Mouse (Mus musculus) embryonic facial prominence, embryonic 10.5 days (tissue): ENCODE measurements around the gene Gstt2. TPM values are rescaled to one million over a fixed set of nuclear protein-coding genes. Genes with fewer than 3 reads are reported as not detected.
A peak's percentile ranks its signal among the peaks of the same experiment; 100 is the strongest.
"Not testable (repeated sequence)": the region's sequence is repeated elsewhere in the genome, so short reads cannot be mapped to it uniquely, and the experiment has no call there.

Source experiments
- DNase-seq: peaks from one replicate; pipeline ENCODE4 v3.0.0-alpha.2; 2017; ENCODE audit warnings: low spot score
- H3K27ac ChIP-seq: fragments of 300-500 bp; sonication (generic); replicated peaks from 2 replicates; pipeline ENCODE4 v1.5.1; 2016; ENCODE audit warnings: mild to moderate bottlenecking
- H3K27me3 ChIP-seq: fragments of 300-500 bp; sonication (generic); replicated peaks from 2 replicates; pipeline ENCODE4 v1.6.1; 2016; ENCODE audit warnings: low read depth, mild to moderate bottlenecking; ENCODE audit not compliant: poor library complexity, severe bottlenecking
- H3K36me3 ChIP-seq: fragments of 300-500 bp; sonication (generic); replicated peaks from 2 replicates; pipeline ENCODE4 v1.6.1; 2016; ENCODE audit warnings: mild to moderate bottlenecking, moderate library complexity
- H3K4me1 ChIP-seq: fragments of 300-500 bp; sonication (generic); 2 replicates; pipeline ENCODE4 v1.6.1; 2016
- H3K4me3 ChIP-seq: fragments of 300-500 bp; sonication (generic); 2 replicates; pipeline ENCODE4 v1.5.1; 2016; ENCODE audit warnings: mild to moderate bottlenecking, moderate library complexity
- H3K9me3 ChIP-seq: fragments of 300-500 bp; sonication (generic); 2 replicates; pipeline ENCODE4 v1.6.1; 2016; ENCODE audit warnings: mild to moderate bottlenecking
- WGBS: fragments of 180-500 bp; shearing (Covaris S2); methylation state at CpG from one replicate; pipeline ENCODE4 v1.1.7; 2016; 5-methylcytosine and 5-hydroxymethylcytosine counted together
- polyA plus RNA-seq: library from polyadenylated mRNA; unstranded; fragments of >200 nt; fragmentation: Nextera tagmentation; extraction: Ambion mirVana; gene quantifications from 2 replicates; pipeline ENCODE4 v1.2.1, GENCODE M21; 2016

Gene Gstt2
- polyA plus RNA-seq, 1 experiment from 2014 or later: 8.5 TPM

DNA sequence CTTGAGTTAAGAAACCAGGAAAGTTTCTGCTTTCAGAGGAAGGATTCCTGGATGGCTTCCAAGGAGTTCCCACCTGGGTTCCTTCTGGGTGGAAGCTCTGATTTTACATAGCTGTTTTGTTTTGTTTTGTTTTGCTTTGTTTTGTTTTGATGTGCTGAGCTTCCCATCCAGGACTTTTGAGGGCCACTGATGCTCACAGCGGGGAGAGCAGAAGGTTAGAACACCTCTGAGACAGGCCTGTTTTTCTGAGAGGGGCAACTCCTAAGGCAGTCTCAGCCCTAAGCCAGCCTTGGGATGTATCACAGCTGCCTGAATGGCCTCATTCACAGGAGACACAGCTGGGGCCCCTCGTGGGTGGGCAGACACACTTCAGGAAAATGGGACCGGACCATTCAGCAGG lies 14.5 kb upstream of the Gstt2 start:
- 0 out of 2 replicates have a peak, but pooled peaks cover 6% of the 10 kb centered on the region for H3K27me3 ChIP-seq
- no peak overlapping the region for H3K4me3 ChIP-seq
- peaks cover 12% of the 10 kb centered on the region for H3K36me3 ChIP-seq
- no peak overlapping the region for H3K27ac ChIP-seq
- WGBS: 39% methylated on average over 3 of the region's 3 CpGs
- no peaks in the 10 kb centered on the region for H3K9me3 ChIP-seq
- peaks cover 20% of the 10 kb centered on the region for H3K4me1 ChIP-seq
- no peak for DNase-seq

DNA sequence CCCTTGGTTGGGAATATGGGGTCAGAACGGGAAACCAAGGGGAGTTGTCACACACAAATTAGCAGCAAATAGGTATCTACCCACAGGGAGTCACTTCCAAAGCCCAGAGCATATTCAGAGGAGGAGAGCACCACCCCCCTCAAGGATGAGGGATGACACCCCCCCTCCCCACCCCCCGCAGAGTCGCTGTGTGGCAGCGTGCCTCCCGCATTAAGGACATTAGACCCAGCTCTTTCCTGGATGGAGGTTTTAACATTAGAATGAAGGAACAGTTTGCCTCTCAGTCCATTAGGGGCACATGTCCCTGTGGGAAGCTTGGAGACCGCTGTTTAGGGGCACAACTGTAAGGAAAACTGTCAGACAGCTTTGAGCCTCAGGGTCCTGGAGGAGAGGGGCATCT lies 13.9 kb upstream of the Gstt2 start:
- no peak for DNase-seq
- Histone ChIP-seq H3K36me3 (peaks cover 6% of the 10 kb centered on the region), H3K4me3 (no peak overlapping the region), H3K27me3 (0 out of 2 replicates have a peak, but pooled peaks cover 6% of the 10 kb centered on the region), H3K27ac (no peak overlapping the region), H3K9me3 (no peaks in the 10 kb centered on the region), H3K4me1 (peaks cover 20% of the 10 kb centered on the region)
- WGBS: 7% methylated on average over 6 of the region's 6 CpGs

DNA sequence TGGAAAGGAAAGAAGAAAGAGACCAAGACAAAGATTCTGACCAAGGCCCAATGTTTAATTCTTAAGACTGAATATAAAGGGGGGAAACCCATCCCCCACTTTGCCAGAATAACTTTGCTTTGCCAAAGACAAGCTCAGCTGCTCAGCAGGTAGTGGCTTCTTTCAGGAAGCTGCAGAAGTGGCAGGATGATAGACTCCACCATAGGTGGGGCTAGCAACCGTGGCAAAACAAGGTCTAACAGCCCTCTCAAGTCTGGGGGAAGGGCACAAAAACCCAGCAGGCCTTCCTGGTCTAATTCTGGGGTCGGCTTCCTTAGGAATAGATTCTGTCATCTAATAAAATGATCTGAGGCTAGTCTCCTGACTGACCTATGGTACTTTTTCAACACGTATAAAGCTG lies 11.2 kb upstream of the Gstt2 start:
- H3K27me3 ChIP-seq: 0 out of 2 replicates have a peak, but pooled peaks cover 6% of the 10 kb centered on the region
- 31% methylated on average over 3 of the region's 3 CpGs for WGBS
- no peak overlapping the region for H3K27ac ChIP-seq
- no peak for DNase-seq
- no peaks in the 10 kb centered on the region for H3K9me3 ChIP-seq
- H3K36me3 ChIP-seq: no peaks in the 10 kb centered on the region
- H3K4me1 ChIP-seq: peaks cover 20% of the 10 kb centered on the region
- no peak overlapping the region for H3K4me3 ChIP-seq

DNA sequence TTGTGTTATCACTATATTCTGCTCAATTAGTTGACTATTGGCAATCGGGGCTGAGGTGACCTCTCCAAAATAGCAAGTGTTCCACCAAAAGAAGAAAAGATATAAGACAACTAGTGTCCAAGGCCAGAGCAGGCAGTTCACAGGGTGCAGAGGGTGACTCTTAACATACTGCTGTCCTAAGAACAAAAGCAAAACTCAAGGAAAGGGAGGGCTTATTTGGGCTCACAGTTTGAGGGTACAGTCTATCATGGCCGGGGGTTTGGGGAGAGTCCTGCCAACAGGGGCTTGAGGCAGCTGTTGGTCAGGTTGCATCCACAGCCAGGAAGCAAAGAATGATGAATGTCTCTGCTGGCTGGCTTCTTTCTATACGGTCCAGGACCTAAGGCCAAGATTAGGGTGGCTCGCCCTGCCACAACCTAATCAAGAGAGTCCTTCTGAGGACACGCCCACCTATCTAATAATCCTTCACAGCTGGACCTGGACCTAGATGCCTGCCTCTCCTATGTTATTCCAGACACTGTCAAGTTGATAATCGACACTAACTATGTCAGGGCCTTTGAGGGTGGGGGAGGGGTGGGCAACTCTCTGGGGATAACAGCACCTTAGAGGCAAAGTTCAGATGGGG lies 8.2 kb upstream of the Gstt2 start:
- 78% methylated on average over 6 of the region's 6 CpGs for WGBS
- H3K9me3 ChIP-seq: no peaks in the 10 kb centered on the region
- H3K27ac ChIP-seq: no peak overlapping the region
- DNase-seq: no peak
- no peak overlapping the region for H3K4me3 ChIP-seq
- H3K27me3 ChIP-seq: no peaks in the 10 kb centered on the region
- H3K36me3 ChIP-seq: no peaks in the 10 kb centered on the region
- peaks cover 8% of the 10 kb centered on the region; the same call in 1 of the 2 replicates for H3K4me1 ChIP-seq

DNA sequence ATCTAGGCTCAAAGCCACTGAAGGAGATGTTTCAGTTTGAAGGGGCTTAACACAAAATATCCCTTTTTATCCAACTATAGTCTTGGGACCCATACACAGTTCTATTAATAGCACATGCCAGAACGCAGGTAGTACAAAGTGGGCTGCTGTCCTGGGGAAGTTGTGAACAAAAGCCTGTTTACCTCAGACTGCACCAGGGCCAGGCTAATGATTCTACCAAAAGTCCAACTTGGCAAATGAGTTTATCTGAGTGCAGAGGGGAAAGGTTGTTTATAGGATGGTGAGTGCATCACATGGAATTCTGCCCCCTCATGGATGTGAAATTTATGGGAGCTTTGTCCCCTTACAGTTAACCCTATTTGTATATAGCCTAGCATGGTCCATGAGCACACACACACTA lies 7.6 kb upstream of the Gstt2 start:
- 84% methylated on average over 1 of the region's 1 CpGs for WGBS
- H3K36me3 ChIP-seq: no peaks in the 10 kb centered on the region
- no peaks in the 10 kb centered on the region for H3K9me3 ChIP-seq
- no peak overlapping the region for H3K4me3 ChIP-seq
- peaks cover 8% of the 10 kb centered on the region; the same call in 1 of the 2 replicates for H3K4me1 ChIP-seq
- no peak for DNase-seq
- no peak overlapping the region for H3K27ac ChIP-seq
- H3K27me3 ChIP-seq: no peaks in the 10 kb centered on the region

DNA sequence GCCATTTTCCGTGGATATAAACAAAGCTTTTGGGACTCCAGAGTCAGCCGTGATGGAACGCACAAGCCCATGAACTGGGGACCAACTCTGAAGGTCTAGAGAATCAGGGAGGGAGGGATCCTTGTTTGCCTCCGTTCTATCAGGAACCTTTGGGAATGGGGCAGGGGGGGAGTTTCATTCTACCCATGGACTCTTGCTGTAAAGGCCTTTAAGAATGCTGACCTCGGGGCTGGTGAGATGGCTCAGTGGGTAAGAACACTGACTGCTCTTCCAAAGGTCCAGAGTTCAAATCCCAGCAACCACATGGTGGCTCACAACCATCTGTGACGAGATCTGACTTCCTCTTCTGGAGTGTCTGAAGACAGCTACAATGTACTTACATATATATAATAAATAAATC lies 6.7 kb upstream of the Gstt2 start:
- not testable (repeated sequence) for H3K9me3 ChIP-seq, H3K4me3 ChIP-seq, DNase-seq, H3K27ac ChIP-seq, H3K36me3 ChIP-seq, H3K27me3 ChIP-seq, H3K4me1 ChIP-seq
- WGBS: 82% methylated on average over 6 of the region's 6 CpGs

DNA sequence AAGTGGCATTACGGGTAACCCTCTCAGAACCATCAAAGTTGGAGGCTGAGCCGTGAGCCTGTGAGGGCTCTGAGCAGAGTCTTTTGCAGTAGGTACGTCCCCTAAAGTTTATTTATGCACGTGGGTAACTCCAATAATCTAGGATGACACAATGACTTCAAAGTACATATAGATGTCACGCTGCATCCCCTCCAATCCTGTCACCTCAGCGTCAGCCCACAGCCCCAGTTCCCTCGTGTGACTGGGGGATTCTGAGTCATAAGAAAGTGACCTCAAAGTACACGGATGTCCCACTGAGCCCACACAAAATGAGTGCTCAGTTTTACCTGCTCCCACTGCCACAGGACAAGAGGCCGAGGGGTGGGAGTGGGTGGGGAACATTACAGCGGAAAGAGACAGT lies 1.9 kb upstream of the Gstt2 start:
- H3K27me3 ChIP-seq: peaks cover 7% of the 10 kb centered on the region
- no peaks in the 10 kb centered on the region for H3K36me3 ChIP-seq
- no peak overlapping the region for H3K4me3 ChIP-seq
- no peak overlapping the region for H3K27ac ChIP-seq
- no peak for DNase-seq
- H3K4me1 ChIP-seq: peaks cover 39% of the 10 kb centered on the region
- WGBS: 88% methylated on average over 10 of the region's 10 CpGs
- H3K9me3 ChIP-seq: no peaks in the 10 kb centered on the region

DNA sequence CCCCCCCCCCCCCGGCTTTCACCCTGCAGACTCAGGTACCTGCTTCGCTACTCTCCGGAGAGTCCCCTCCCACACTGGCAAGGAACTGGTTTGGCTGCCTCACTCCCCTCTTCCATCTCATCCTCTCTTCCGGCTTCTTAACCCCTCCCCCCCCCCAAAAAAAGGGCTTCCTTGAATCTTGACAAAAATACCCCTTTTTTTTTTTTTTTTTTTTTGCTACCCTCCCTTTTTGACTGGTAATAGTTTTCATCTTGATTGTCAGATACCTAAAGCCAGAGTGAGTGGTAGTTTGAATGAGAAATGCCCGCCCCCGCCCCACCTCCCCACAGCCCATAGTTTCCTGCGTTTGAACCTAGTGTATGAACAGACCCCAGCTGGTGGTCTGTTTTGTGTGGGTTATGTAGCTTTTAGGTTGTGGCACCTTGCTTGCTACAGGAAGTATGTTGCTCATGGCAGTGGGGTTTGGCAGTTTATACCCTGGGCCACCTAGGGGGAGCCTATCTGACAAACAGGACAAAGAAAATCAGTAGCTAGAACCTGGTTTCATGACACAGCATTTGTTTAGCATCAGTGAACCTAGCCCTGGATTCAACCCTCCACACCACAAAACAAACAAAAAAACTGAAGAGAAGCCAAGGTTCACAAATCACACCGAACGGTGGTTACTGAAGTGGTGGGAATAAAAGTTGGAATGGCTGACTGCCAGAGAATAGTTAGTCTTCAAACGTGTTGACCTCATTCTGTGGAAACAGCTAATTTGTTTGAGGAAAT lies 1.3 kb downstream of the Gstt2 start:
- H3K9me3 ChIP-seq: no peaks in the 10 kb centered on the region
- H3K4me1 ChIP-seq: peaks cover 49% of the 10 kb centered on the region
- 0 out of 2 replicates have a peak overlapping the region, but pooled peaks have one; percentile 66 for H3K27ac ChIP-seq
- H3K4me3 ChIP-seq: peak overlapping the region; percentile 58
- peaks cover 29% of the 10 kb centered on the region for H3K27me3 ChIP-seq
- DNase-seq: no peak
- 20% methylated on average over 10 of the region's 10 CpGs for WGBS
- no peaks in the 10 kb centered on the region for H3K36me3 ChIP-seq

DNA sequence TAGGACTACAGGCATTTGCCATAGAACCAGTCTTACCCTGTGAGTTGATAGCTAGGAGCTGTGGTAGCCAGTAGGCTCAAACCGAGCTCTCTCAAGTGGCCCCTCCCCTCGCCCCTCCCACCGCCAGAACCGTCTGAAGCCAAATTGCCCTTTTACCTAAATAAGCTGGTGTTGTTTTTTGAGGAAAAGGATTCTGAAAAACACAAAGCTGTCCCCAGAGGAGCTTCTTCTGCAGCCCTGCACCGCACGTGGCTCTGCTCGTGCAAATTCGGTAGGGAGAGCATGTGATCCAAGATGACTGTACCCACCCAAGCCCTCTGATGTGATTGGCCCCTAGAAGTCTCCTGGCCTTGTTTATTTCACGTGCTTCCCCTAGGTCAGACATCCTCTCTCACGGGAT lies 1.9 kb downstream of the Gstt2 start:
- Histone ChIP-seq H3K9me3 (no peaks in the 10 kb centered on the region), H3K27ac (peak overlapping the region; percentile 66), H3K4me3 (peak overlapping the region; percentile 58), H3K4me1 (peaks cover 49% of the 10 kb centered on the region), H3K36me3 (no peaks in the 10 kb centered on the region), H3K27me3 (peaks cover 29% of the 10 kb centered on the region)
- DNase-seq: peak; percentile 66
- WGBS: 1% methylated on average over 10 of the region's 10 CpGs

DNA sequence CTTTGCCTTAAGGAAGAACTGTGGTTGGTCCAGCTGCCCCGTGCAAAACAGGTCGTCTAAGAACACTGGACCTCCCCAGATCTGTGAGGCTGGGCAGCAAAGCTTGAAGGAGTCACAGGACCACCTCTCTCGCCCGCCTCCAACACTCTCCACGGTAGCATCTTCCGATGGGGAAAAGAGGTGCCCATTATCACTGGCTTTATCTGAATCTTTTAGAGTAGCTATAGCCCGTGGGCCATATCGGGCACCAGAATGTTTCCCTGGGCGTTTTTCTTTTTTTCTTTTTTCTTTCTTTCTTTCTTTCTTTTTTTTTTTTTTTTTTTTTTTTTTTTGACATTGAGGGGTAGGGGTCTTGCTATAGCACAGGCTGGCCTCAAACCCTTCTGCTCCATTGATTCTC lies 2.5 kb downstream of the Gstt2 start:
- H3K27me3 ChIP-seq: peaks cover 29% of the 10 kb centered on the region
- no peaks in the 10 kb centered on the region for H3K9me3 ChIP-seq
- peaks cover 52% of the 10 kb centered on the region for H3K4me1 ChIP-seq
- WGBS: 5% methylated on average over 9 of the region's 9 CpGs
- no peak for DNase-seq
- no peaks in the 10 kb centered on the region for H3K36me3 ChIP-seq
- H3K27ac ChIP-seq: peak overlapping the region; percentile 70
- H3K4me3 ChIP-seq: peak overlapping the region; percentile 58

DNA sequence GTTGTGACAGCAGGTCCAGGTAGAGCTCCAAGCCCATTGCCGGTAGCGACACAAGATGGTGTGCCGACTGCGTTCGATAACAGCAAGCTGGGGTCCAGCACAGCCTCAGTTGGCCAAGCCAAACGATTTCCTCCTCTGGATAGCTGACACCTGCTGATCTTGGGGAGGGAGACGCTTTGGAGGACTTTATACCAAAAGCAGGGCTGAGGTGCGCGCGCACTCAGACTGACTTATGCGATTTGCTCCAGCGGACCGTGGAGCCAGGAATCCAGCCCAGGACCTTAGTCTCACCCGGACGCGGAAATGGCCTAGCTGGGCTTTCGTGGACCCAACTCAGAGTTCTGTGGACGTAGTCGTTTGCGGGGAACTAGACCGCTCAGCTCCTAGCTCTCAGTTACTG lies 3.0 kb downstream of the Gstt2 start:
- under 1% methylated on average over 21 of the region's 21 CpGs for WGBS
- H3K36me3 ChIP-seq: no peaks in the 10 kb centered on the region
- peak; percentile 82 for DNase-seq
- peaks cover 29% of the 10 kb centered on the region for H3K27me3 ChIP-seq
- H3K9me3 ChIP-seq: no peaks in the 10 kb centered on the region
- peak overlapping the region; percentile 70 for H3K27ac ChIP-seq
- peaks cover 52% of the 10 kb centered on the region for H3K4me1 ChIP-seq
- H3K4me3 ChIP-seq: peak overlapping the region; percentile 58

DNA sequence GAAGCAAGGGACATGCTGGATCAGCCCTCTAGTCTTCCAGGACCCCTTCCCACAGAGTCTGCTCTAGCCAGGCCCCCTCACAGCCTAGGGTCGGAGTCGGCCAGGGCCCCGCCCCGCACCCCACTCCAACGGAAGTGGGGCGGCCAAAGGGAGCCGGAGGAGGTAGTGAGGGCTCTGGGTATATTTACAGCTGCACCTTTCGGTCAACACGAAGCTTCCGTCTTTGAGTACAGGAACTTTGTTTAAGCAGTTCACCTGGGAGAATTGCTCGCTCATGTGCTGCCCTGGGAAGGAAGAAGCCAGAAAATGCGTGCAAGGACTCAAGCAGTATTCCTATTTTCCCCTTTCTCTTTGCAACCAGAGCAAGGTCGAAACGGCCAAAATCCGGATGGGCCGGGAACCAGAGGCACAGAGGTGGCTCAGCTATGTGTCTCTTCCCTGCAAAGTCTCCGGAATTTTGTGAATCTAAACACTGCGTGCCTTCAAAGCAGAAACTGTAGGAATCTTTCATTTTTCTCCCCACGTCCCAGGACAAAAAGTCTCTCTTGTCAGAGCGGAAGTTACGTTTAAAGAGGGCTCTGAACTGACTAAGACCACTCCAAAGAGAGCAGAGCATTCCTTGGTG lies 3.7 kb downstream of the Gstt2 start:
- 11% methylated on average over 21 of the region's 21 CpGs for WGBS
- Histone ChIP-seq H3K4me3 (peak overlapping the region; percentile 58), H3K4me1 (peaks cover 52% of the 10 kb centered on the region), H3K27me3 (peaks cover 29% of the 10 kb centered on the region), H3K27ac (0 out of 2 replicates have a peak overlapping the region, but pooled peaks have one; percentile 41), H3K36me3 (no peaks in the 10 kb centered on the region), H3K9me3 (no peaks in the 10 kb centered on the region)
- peak; percentile 42 for DNase-seq
